In genomic region chr14:48139409-48139808, GRCm38 (mm10) we compare ENCODE assay signal across 21 mouse cellular contexts. TPM values are rescaled to one million over a fixed set of nuclear protein-coding genes. Genes with fewer than 3 reads are reported as not detected.
DNase-seq lines count a peak whose midpoint lies in the region; ATAC-seq and TF ChIP-seq lines count a peak whose summit lies in the region.
"Had no signal": no experiment of that assay in that cellular context is flagged by ENCODE, and none has a peak within 500 bp of the region (broad histone marks: within the 10 kb centered on the region; RNA-seq: fewer than 3 reads in every experiment).

No protein-coding gene starts in this region.

- no peaks in the 10 kb centered on the region for H3K36me3 ChIP-seq in hindbrain, embryonic 16.5 days (ENCODE audit: control insufficient read depth, insufficient read depth, low read length)
- H3K36me3 ChIP-seq in hindbrain, embryonic 10.5 days = peaks cover 9% of the 10 kb centered on the region; the same call in 1 of the 2 replicates
- H3K36me3 ChIP-seq in heart, adult 2 months (ENCODE audit: control insufficient read depth, insufficient read depth, low read length) = peaks cover 3% of the 10 kb centered on the region
- H3K36me3 ChIP-seq: embryonic facial prominence, embryonic 15.5 days; heart, embryonic 13.5 days; lung, embryonic 15.5 days; neural tube, embryonic 12.5 days had no signal

- peak; percentile 53; the same call in 1 of the 2 replicates for ATAC-seq in hindbrain, embryonic 16.5 days
- peak; percentile 39 for ATAC-seq in common myeloid progenitor, adult 5-6 weeks (replicated peaks; ENCODE audit: low read depth, poor library complexity, severe bottlenecking)

- no peak overlapping the region for H3K4me3 ChIP-seq in hindbrain, embryonic 16.5 days (ENCODE audit: low read length)
- H3K4me3 ChIP-seq in hindbrain, embryonic 10.5 days = no peak overlapping the region
- no peak overlapping the region for H3K4me3 ChIP-seq in heart, adult 2 months
- H3K4me3 ChIP-seq: embryonic facial prominence, embryonic 15.5 days; heart, embryonic 13.5 days; lung, embryonic 15.5 days; neural tube, embryonic 12.5 days had no signal

- no peak for TF ChIP-seq POLR2A in heart, adult 2 months (IDR thresholded peaks at IDR 0.05; ENCODE audit: insufficient read depth, low read depth, low read length)

- no peak for TF ChIP-seq CTCF in heart, adult 2 months (IDR thresholded peaks at IDR 0.05)

- 84% methylated on average over 3 of the region's 3 CpGs for WGBS in hindbrain, embryonic 16.5 days
- 92% methylated on average over 3 of the region's 3 CpGs for WGBS in hindbrain, embryonic 10.5 days
- 68% methylated on average over 3 of the region's 3 CpGs for WGBS in heart, adult 2 months

- no peak overlapping the region for H3K27ac ChIP-seq in hindbrain, embryonic 16.5 days (ENCODE audit: low read depth, low read length)
- H3K27ac ChIP-seq in hindbrain, embryonic 10.5 days = no peak overlapping the region
- H3K27ac ChIP-seq in heart, adult 2 months = no peak overlapping the region
- H3K27ac ChIP-seq: embryonic facial prominence, embryonic 15.5 days; heart, embryonic 13.5 days; liver, embryonic 14.5 days; lung, embryonic 15.5 days; neural tube, embryonic 12.5 days had no signal

- no peaks in the 10 kb centered on the region for H3K27me3 ChIP-seq in hindbrain, embryonic 16.5 days (replicated peaks; ENCODE audit: control insufficient read depth, insufficient read depth, low read length)
- no peaks in the 10 kb centered on the region for H3K27me3 ChIP-seq in hindbrain, embryonic 10.5 days (ENCODE audit: insufficient read depth, poor library complexity, severe bottlenecking)
- no peaks in the 10 kb centered on the region for H3K27me3 ChIP-seq in heart, adult 2 months (ENCODE audit: control insufficient read depth, insufficient read depth, low read length)
- H3K27me3 ChIP-seq: CH12.LX; lung, embryonic 15.5 days; neural tube, embryonic 12.5 days had no signal

- intact Hi-C loops in heart, adult 2 months (cut with DNase I) = loop anchor here (5.0 to 10.0 kb wide), 3 partner anchors 218 to 385 kb away; partner anchors contain the start of gene Tmem260

- DNase-seq in hindbrain, embryonic 10.5 days (ENCODE audit: low spot score) = no peak
- peak; percentile 85 for DNase-seq in brain, adult 2 months (ENCODE audit: low read depth, low spot score)
- peak; percentile 53 for DNase-seq in cerebellum, adult 8-10 months
- no peak for DNase-seq in spleen, adult 12 weeks (ENCODE audit: low spot score)
- DNase-seq in heart, adult 2 months = no peak
- DNase-seq: adrenal gland, postnatal 36 days; kidney, adult 8-10 months; kidney, postnatal 4 days; layer of hippocampus, adult 9-11 months; lung, postnatal 4 days; spleen, adult 18-20 months had no signal

- H3K4me2 ChIP-seq in hindbrain, embryonic 16.5 days (ENCODE audit: low read length) = no peak overlapping the region
- H3K4me2 ChIP-seq: embryonic facial prominence, embryonic 15.5 days; heart, embryonic 13.5 days; lung, embryonic 15.5 days; midbrain, embryonic 11.5 days; neural tube, embryonic 12.5 days had no signal

- no peaks in the 10 kb centered on the region for H3K9me3 ChIP-seq in hindbrain, embryonic 16.5 days (ENCODE audit: control insufficient read depth, low read length)
- no peaks in the 10 kb centered on the region for H3K9me3 ChIP-seq in hindbrain, embryonic 10.5 days
- H3K9me3 ChIP-seq: embryonic facial prominence, embryonic 15.5 days; heart, embryonic 13.5 days; lung, embryonic 15.5 days; neural tube, embryonic 12.5 days had no signal

- H3K9ac ChIP-seq in hindbrain, embryonic 16.5 days (ENCODE audit: low read depth, low read length) = no peak overlapping the region
- no peak overlapping the region for H3K9ac ChIP-seq in heart, adult 2 months (ENCODE audit: low read depth, low read length)
- H3K9ac ChIP-seq: embryonic facial prominence, embryonic 15.5 days; heart, embryonic 13.5 days; liver, embryonic 14.5 days; lung, embryonic 15.5 days; neural tube, embryonic 12.5 days had no signal

- peaks cover 16% of the 10 kb centered on the region for H3K4me1 ChIP-seq in hindbrain, embryonic 16.5 days (ENCODE audit: control insufficient read depth, insufficient read depth, low read depth, low read length)
- peaks cover 81% of the 10 kb centered on the region for H3K4me1 ChIP-seq in hindbrain, embryonic 10.5 days (replicated peaks)
- peaks cover 19% of the 10 kb centered on the region for H3K4me1 ChIP-seq in heart, adult 2 months (ENCODE audit: control insufficient read depth, insufficient read depth, low read length)

- no peak for TF ChIP-seq EP300 in heart, adult 2 months (IDR thresholded peaks at IDR 0.05; ENCODE audit: insufficient read depth, low read depth, low read length)

- H3K79me2 ChIP-seq in heart, adult 2 months (replicated peaks; ENCODE audit: control insufficient read depth, insufficient read depth, low read length) = no peaks in the 10 kb centered on the region

RNA-seq across cellular contexts. Expression of gene Peli2, which starts 18.8 kb away (rescaled TPM):
- 8.0 and 8.7 TPM in 2 replicates for polyA plus RNA-seq in hindbrain, embryonic 16.5 days (2015; fragmentation: Nextera tagmentation; extraction: Ambion mirVana)
- polyA plus RNA-seq in hindbrain, embryonic 10.5 days (2016; fragmentation: Nextera tagmentation; extraction: Ambion mirVana) = 16.0 and 16.9 TPM in 2 replicates
- 8.6 and 15.1 TPM in 2 replicates for total RNA-seq in common myeloid progenitor, adult 5-6 weeks (2017)
- 10 to 100 TPM; 17.2 to 20.3 TPM for total RNA-seq in heart, adult 2 months (2021)
- 8.1 and 10.1 TPM in 2 replicates for polyA plus RNA-seq in heart, adult 2 months (2012; rRNA removed)
- total RNA-seq: CH12.LX, MEL had no signal

Comparison
In these comparisons a context has a peak if more than half of its experiments do, and no peak if none do; other contexts are left out.
1. DNase-seq: peak in brain, adult 2 months (single experiment) and cerebellum, adult 8-10 months (single experiment); none in hindbrain, embryonic 10.5 days (single experiment), spleen, adult 12 weeks (single experiment) and heart, adult 2 months (0 of 2).